Mouse (Mus musculus) kidney, embryonic 16.5 days (tissue): ENCODE measurements at regions not wholly inside any gene's neighbourhood (a gene's known extent, or its start where the extent isn't known, plus 50 kb on each side); places are given as distances from the start of the nearest gene placed in this dataset.

Experiments
- ATAC-seq: fragments of 200-750 bp; cut with Nextera tagmentation; 2 replicates; pipeline ENCODE4 v1.8.0; 2017; ENCODE audit warnings: moderate TSS enrichment; ENCODE audit not compliant: low FRiP score, low TSS enrichment
- H3K27ac ChIP-seq: fragments of 300-500 bp; sonication (generic); 2 replicates; pipeline ENCODE4 v1.5.1; 2014; ENCODE audit warnings: low read length
- H3K27me3 ChIP-seq: fragments of 300-500 bp; sonication (generic); 2 replicates; pipeline ENCODE4 v1.6.1; 2014; ENCODE audit warnings: low read length, control low read depth, mixed read lengths; ENCODE audit not compliant: insufficient read depth
- H3K36me3 ChIP-seq: fragments of 300-500 bp; sonication (generic); 2 replicates; pipeline ENCODE4 v1.6.1; 2014; ENCODE audit warnings: low read length, control low read depth, mixed read lengths; ENCODE audit not compliant: insufficient read depth
- H3K4me1 ChIP-seq: fragments of 300-500 bp; sonication (generic); 2 replicates; pipeline ENCODE4 v1.6.1; 2014; ENCODE audit warnings: low read length, control low read depth, mixed read lengths; ENCODE audit not compliant: insufficient read depth
- H3K4me2 ChIP-seq: fragments of 300-500 bp; sonication (generic); replicated peaks from 2 replicates; pipeline ENCODE4 v1.6.1; 2014; ENCODE audit warnings: low read depth, low read length
- H3K4me3 ChIP-seq: fragments of 300-500 bp; sonication (generic); 2 replicates; pipeline ENCODE4 v1.5.1; 2014; ENCODE audit warnings: mild to moderate bottlenecking, low read length
- H3K9ac ChIP-seq: fragments of 300-500 bp; sonication (generic); replicated peaks from 2 replicates; pipeline ENCODE4 v1.6.1; 2014; ENCODE audit warnings: low read length
- H3K9me3 ChIP-seq: fragments of 300-500 bp; sonication (generic); 2 replicates; pipeline ENCODE4 v1.6.1; 2016; ENCODE audit warnings: low read length, control low read depth
- WGBS: fragments of 180-500 bp; shearing (Covaris S2); extraction: QIAGEN DNeasy Blood & Tissue Kit; methylation state at CpG from one replicate; pipeline ENCODE4 v1.1.7; 2014; 5-methylcytosine and 5-hydroxymethylcytosine counted together

DNA sequence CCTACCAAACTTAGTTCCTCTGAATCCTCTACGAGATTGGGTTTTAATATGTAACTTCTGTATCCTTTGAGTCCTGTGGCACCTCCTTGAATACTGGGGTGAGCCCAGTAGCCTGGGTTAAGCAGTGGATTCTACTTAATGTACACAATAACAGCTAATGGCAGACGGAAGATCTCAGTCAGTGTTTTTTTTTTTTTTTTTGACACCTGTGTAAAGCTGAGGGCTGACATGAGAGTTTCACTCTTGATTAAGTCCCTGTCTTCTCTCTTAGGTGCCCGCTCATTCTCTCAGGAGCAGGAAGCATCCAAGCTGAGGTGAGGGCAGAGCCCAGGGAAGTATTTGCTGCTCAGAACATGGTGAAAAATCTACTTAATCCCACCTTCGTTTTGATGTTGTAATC lies 133.0 kb downstream of the Tsen15 start:
- WGBS: 81% methylated on average over 4 of the region's 4 CpGs

DNA sequence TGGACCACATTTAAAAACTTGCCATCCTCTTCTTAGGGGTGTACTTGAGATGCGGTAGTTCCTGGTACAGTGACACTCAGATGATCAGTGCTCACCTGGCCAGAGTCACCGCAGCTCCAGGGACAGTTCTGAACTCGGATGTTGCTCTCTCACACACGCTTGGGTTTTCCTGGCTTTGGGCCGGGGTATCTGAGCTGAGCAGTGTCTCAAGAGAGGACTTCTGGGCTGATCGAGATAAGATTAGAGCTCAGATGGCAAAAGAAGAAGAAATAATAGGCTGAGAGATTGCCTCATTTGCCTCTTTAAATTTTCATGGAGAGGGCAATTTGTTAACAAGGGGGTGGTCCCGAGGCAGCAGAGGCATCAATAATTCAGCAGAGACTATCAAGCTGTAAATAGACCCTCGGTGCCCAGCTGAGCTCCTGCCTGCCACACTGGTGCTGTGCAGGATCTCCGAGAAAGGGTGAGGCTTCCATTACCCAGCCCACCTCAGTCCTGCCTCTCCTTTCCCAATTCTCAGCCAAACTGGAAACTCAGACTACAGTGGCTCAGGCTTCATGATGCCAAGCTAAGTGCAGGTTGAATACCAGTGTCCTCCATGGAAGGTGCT lies 133.7 kb downstream of the Tsen15 start:
- H3K9ac ChIP-seq: no peak overlapping the region
- 52% methylated on average over 9 of the region's 9 CpGs for WGBS
- ATAC-seq: no peak

More for the DNA sequence above, 133.0 kb downstream of the Tsen15 start:
- no peak overlapping the region for H3K9ac ChIP-seq
- no peak overlapping the region for H3K4me2 ChIP-seq
- no peak overlapping the region for H3K27ac ChIP-seq
- no peak for ATAC-seq
- 0 out of 2 replicates have a peak, but pooled peaks cover 2% of the 10 kb centered on the region for H3K9me3 ChIP-seq
- H3K4me1 ChIP-seq: no peaks in the 10 kb centered on the region
- no peaks in the 10 kb centered on the region for H3K27me3 ChIP-seq
- no peak overlapping the region for H3K4me3 ChIP-seq
- H3K36me3 ChIP-seq: no peaks in the 10 kb centered on the region

DNA sequence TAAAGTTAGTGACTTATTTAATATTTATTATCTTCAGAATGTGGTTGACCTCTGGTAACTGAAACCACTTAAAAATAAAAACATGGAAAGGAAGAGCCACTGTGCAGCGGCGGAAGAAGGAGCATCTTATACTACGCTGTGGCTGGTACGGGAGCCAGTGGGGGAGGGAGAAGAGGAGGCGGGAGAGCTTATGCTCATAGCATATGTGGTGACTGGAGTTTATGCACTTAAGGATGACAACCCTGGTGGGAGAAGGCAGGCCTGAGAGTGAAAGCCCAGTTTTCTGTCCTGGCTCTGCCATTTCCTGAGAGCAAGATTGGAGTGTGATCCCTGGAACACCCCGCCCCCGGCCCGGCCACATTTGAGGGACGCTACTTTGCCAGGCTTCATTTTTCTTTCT lies 145.5 kb downstream of the Tsen15 start:
- Histone ChIP-seq H3K4me3 (no peak overlapping the region), H3K9me3 (no peaks in the 10 kb centered on the region), H3K4me2 (no peak overlapping the region), H3K27ac (no peak overlapping the region), H3K27me3 (no peaks in the 10 kb centered on the region), H3K36me3 (no peaks in the 10 kb centered on the region), H3K9ac (no peak overlapping the region), H3K4me1 (no peaks in the 10 kb centered on the region)
- no peak for ATAC-seq
- WGBS: 88% methylated on average over 9 of the region's 9 CpGs

More for the DNA sequence above, 133.7 kb downstream of the Tsen15 start:
- no peaks in the 10 kb centered on the region for H3K27me3 ChIP-seq
- no peak overlapping the region for H3K27ac ChIP-seq
- H3K9me3 ChIP-seq: 0 out of 2 replicates have a peak, but pooled peaks cover 2% of the 10 kb centered on the region
- H3K4me2 ChIP-seq: no peak overlapping the region
- no peaks in the 10 kb centered on the region for H3K36me3 ChIP-seq
- H3K4me3 ChIP-seq: no peak overlapping the region
- H3K4me1 ChIP-seq: no peaks in the 10 kb centered on the region

DNA sequence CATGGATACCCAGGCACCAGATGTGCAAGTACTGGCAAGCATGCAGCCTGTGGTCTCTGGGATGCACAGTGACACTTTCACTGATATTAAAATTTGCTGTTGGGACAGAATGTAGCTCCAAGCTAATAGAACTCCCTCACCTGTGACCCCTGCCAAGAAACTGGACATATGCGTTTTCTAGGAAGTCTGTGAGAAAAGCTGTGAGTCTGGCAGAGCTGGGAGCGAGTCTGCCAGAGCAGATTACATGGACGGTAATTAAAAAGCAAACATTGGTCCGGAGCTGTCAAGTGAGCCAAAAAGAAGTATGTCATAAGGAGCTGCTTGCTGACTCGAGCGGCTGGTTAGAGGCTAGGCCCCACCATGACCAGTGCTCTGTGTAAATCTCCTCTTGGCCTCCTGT lies 147.1 kb downstream of the Tsen15 start:
- no peak for ATAC-seq
- H3K4me2 ChIP-seq: no peak overlapping the region
- H3K4me3 ChIP-seq: no peak overlapping the region
- no peaks in the 10 kb centered on the region for H3K27me3 ChIP-seq
- 52% methylated on average over 6 of the region's 6 CpGs for WGBS
- H3K36me3 ChIP-seq: no peaks in the 10 kb centered on the region
- no peak overlapping the region for H3K27ac ChIP-seq
- no peak overlapping the region for H3K9ac ChIP-seq
- no peaks in the 10 kb centered on the region for H3K4me1 ChIP-seq
- no peaks in the 10 kb centered on the region for H3K9me3 ChIP-seq

DNA sequence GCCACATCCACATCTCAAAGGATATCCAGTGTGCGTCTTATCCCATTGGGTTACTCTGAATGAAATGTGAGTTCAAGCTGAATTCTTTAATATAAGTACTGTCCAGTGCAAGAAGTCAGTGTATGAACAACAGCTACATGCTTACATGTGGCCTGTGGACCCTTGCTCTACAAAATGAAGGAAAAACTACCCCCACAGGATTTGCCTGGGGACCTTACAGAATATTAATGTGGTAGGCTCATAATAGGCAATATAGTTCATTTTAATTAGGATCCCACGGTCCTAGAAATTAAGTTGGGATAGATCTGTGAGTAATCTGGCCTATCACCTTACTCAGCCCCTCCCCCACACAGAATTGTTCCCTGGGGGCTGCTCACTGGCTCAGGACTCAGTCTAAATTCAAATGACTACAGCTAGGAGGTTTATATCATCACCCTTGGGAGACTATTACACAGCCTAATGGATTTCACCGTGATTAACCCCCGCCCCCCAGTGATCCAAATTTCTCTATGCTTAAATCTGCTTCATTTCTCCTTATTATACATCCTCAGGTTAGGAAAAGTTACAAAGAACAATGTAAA lies 145.4 kb upstream of the 1700025G04Rik start:
- no peak for ATAC-seq
- H3K4me1 ChIP-seq: no peaks in the 10 kb centered on the region

DNA sequence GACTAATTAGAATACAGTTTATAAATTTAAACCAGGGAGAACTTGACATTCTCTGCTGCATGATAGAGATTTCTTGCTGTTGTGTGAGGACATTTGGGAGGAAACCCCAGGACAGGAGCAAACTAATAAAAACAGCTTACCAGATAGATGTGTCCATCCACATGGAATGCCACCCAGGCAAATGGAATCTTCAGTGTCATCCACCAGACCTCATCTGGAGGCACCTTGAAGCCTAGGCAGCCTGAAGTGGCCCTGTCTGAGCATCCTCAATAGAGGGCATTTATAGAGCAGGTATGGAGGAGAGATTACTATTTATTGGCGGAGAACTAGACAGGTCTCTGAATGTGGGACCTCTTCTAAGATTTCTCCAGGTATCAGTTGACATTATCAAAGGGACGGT lies 144.8 kb upstream of the 1700025G04Rik start:
- WGBS: 93% methylated on average over 2 of the region's 2 CpGs
- Histone ChIP-seq H3K9ac (no peak overlapping the region), H3K9me3 (no peaks in the 10 kb centered on the region), H3K4me3 (no peak overlapping the region), H3K36me3 (no peaks in the 10 kb centered on the region), H3K4me1 (no peaks in the 10 kb centered on the region), H3K27ac (no peak overlapping the region), H3K27me3 (no peaks in the 10 kb centered on the region), H3K4me2 (no peak overlapping the region)
- no peak for ATAC-seq

More for the DNA sequence above, 145.4 kb upstream of the 1700025G04Rik start:
- Histone ChIP-seq H3K9me3 (no peaks in the 10 kb centered on the region), H3K36me3 (no peaks in the 10 kb centered on the region), H3K27ac (no peak overlapping the region), H3K4me3 (no peak overlapping the region), H3K4me2 (no peak overlapping the region), H3K27me3 (no peaks in the 10 kb centered on the region), H3K9ac (no peak overlapping the region)
- 79% methylated on average over 4 of the region's 4 CpGs for WGBS

DNA sequence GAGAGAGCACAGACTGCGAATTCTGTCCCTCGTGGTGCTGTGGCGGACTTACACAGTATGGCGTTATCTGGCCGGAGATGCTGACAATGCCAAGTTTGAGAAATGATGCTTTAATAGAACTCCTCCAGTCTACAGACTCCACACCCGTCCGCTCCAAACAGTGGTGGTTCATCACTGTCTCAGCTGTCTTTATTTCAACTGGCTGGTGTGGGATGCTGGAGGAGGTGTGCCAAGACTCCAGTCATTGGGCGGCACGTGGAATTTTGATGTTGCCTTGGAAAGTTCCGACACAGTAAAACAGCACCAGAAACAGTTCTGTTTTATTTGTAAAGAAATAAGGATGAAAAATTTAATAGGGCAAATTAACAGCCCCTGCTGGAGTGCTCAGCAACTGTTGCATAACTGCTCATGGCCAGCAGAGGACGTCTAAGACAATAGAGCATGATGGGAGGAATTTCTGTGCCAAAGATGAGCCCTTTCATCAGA lies 141.8 kb upstream of the 1700025G04Rik start:
- Histone ChIP-seq H3K4me3 (no peak overlapping the region), H3K27ac (no peak overlapping the region), H3K27me3 (no peaks in the 10 kb centered on the region), H3K36me3 (no peaks in the 10 kb centered on the region), H3K4me2 (no peak overlapping the region), H3K4me1 (no peaks in the 10 kb centered on the region), H3K9ac (no peak overlapping the region), H3K9me3 (no peaks in the 10 kb centered on the region)
- no peak for ATAC-seq
- 71% methylated on average over 11 of the region's 11 CpGs for WGBS

DNA sequence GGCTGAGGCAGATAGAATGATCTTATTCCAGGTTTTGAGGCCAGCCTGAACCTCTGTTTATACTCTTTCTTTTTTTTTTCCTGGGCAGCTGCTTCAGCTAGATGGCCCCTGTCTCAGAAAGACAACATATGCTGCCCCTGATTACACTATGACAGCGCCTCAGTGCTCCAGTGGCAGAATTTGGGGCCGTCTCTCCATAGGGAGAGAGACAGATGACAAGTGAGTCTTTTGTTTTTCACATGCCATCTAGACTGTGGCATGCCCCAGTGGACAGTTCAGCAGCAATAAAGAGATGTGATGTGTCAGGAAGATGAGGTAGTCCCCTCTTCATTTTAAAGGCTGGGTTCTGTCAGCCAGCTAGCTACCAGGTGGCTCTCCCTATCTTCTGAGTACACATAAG lies 139.8 kb upstream of the 1700025G04Rik start:
- 62% methylated on average over 2 of the region's 2 CpGs for WGBS
- no peaks in the 10 kb centered on the region for H3K36me3 ChIP-seq

DNA sequence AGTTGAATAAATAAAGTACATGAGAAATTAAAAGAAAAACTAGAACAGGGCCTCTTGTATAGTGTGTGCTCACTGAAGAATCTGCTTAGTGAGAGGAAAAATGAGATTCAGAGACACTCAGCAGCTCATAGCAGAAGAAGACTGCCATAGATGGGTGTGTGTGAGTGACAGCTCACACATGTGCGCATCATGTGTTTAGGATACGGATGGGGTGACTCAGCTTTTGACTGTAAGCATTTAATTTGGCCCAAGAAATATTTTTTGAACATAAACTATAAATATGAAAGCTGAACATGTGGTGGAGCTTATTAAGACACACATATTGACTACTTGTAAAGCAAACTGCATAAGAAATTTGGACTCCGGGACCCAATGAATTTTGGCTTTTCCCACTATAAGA lies 136.1 kb upstream of the 1700025G04Rik start:
- no peak overlapping the region for H3K4me3 ChIP-seq
- H3K4me1 ChIP-seq: no peaks in the 10 kb centered on the region
- no peak overlapping the region for H3K4me2 ChIP-seq
- no peaks in the 10 kb centered on the region for H3K9me3 ChIP-seq
- H3K27me3 ChIP-seq: no peaks in the 10 kb centered on the region
- ATAC-seq: no peak
- H3K9ac ChIP-seq: no peak overlapping the region
- no peak overlapping the region for H3K27ac ChIP-seq
- WGBS: 89% methylated on average over 3 of the region's 3 CpGs
- no peaks in the 10 kb centered on the region for H3K36me3 ChIP-seq

More for the DNA sequence above, 139.8 kb upstream of the 1700025G04Rik start:
- Histone ChIP-seq H3K27ac (no peak overlapping the region), H3K4me1 (no peaks in the 10 kb centered on the region), H3K4me3 (no peak overlapping the region), H3K4me2 (no peak overlapping the region), H3K9ac (no peak overlapping the region), H3K9me3 (no peaks in the 10 kb centered on the region), H3K27me3 (no peaks in the 10 kb centered on the region)
- no peak for ATAC-seq

DNA sequence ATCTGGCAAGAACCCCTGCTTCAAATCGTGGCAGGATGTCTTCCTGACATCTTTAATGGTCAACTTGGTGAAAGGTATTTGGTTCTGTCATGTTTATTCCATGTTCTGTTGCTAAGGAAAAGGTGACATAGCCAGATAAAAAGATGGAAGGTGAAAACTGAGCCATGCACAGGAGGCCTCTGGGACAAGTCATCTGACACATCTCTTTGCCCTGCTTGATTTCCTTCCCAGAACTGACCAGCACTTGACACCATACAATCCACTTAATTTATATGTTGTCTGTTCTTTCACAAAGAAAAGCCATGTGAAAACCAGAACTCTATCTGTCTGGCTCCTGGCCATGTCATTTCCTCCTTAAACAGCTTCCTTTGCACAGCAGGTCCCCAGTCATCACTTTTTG lies 133.7 kb upstream of the 1700025G04Rik start:
- no peaks in the 10 kb centered on the region for H3K36me3 ChIP-seq
- H3K27me3 ChIP-seq: no peaks in the 10 kb centered on the region
- no peaks in the 10 kb centered on the region for H3K9me3 ChIP-seq
- 47% methylated on average over 1 of the region's 1 CpGs for WGBS
- no peaks in the 10 kb centered on the region for H3K4me1 ChIP-seq
- no peak overlapping the region for H3K27ac ChIP-seq
- H3K4me3 ChIP-seq: no peak overlapping the region
- 0 out of 2 replicates have a peak, but pooled peaks have one; percentile 54 for ATAC-seq
- no peak overlapping the region for H3K9ac ChIP-seq
- no peak overlapping the region for H3K4me2 ChIP-seq
